ENCODE assay signal across 18 mouse cellular contexts in the genomic region with DNA sequence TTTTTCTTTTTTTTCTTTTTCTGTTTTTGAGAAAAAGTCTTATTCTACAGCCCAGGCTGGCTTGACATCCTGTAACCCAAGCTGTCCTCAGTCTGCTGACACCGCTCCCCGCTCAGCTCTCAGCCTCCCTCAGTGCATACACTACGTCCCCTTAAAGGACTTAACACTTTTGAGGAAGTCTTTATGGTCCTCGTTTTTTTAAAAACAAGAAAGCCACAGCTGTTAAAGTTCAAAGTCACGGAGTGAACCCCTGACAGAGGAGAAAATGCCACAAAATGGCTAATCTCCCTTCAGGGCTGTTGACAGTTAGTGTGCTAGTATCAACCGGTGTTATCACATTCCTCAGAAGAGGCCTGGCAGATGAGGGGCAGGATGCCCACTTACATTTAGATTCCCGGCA. TPM values are rescaled to one million over a fixed set of nuclear protein-coding genes. Genes with fewer than 3 reads are reported as not detected.
DNase-seq lines count a peak whose midpoint lies in the region; ATAC-seq and TF ChIP-seq lines count a peak whose summit lies in the region.
"Had no signal": no experiment of that assay in that cellular context is flagged by ENCODE, and none has a peak within 500 bp of the region (broad histone marks: within the 10 kb centered on the region; RNA-seq: fewer than 3 reads in every experiment).

No protein-coding gene starts in this region.

- H3K9me3 ChIP-seq in neural tube, embryonic 11.5 days (ENCODE audit: control insufficient read depth, low read length), result no peaks in the 10 kb centered on the region
- H3K9me3 ChIP-seq in neural tube, embryonic 15.5 days (replicated peaks), result no peaks in the 10 kb centered on the region
- no peaks in the 10 kb centered on the region for H3K9me3 ChIP-seq in liver, embryonic 14.5 days (ENCODE audit: control insufficient read depth, low read length)
- H3K9me3 ChIP-seq: limb, embryonic 12.5 days; neural tube, embryonic 13.5 days had no signal

- 73% methylated on average over 7 of the region's 7 CpGs for WGBS in kidney, adult 2 months
- 62% methylated on average over 7 of the region's 7 CpGs for WGBS in neural tube, embryonic 11.5 days
- 72% methylated on average over 7 of the region's 7 CpGs for WGBS in neural tube, embryonic 15.5 days
- 11% methylated on average over 7 of the region's 7 CpGs for WGBS in liver, embryonic 14.5 days (ENCODE audit: insufficient replicate concordance)

- no peak overlapping the region for H3K27ac ChIP-seq in kidney, adult 2 months (ENCODE audit: insufficient read depth, low read depth, low read length)
- 0 out of 2 replicates have a peak overlapping the region, but pooled peaks have one; percentile 8 for H3K27ac ChIP-seq in neural tube, embryonic 11.5 days (ENCODE audit: low read depth, low read length)
- H3K27ac ChIP-seq in neural tube, embryonic 15.5 days (replicated peaks), result no peak overlapping the region
- H3K27ac ChIP-seq in liver, embryonic 14.5 days, result no peak overlapping the region
- H3K27ac ChIP-seq: limb, embryonic 12.5 days; neural tube, embryonic 13.5 days had no signal

- H3K36me3 ChIP-seq in kidney, adult 2 months (ENCODE audit: control insufficient read depth, insufficient read depth, low read length), result no peaks in the 10 kb centered on the region
- no peaks in the 10 kb centered on the region for H3K36me3 ChIP-seq in neural tube, embryonic 11.5 days (ENCODE audit: control insufficient read depth, insufficient read depth, low read length)
- H3K36me3 ChIP-seq in neural tube, embryonic 15.5 days, result no peaks in the 10 kb centered on the region
- H3K36me3 ChIP-seq in liver, embryonic 14.5 days (replicated peaks; ENCODE audit: control insufficient read depth, insufficient read depth, low read depth), result no peaks in the 10 kb centered on the region
- H3K36me3 ChIP-seq: limb, embryonic 12.5 days; neural tube, embryonic 13.5 days had no signal

- no peak for TF ChIP-seq CTCF in kidney, adult 2 months (conservative IDR thresholded peaks at IDR 0.05; ENCODE audit: insufficient read depth, insufficient read length, low read depth, low read length)
- no peak for TF ChIP-seq CTCF in liver, embryonic 14.5 days (IDR thresholded peaks at IDR 0.05; ENCODE audit: low read depth)

- no peak overlapping the region for H3K9ac ChIP-seq in neural tube, embryonic 11.5 days (ENCODE audit: low read length)
- no peak overlapping the region for H3K9ac ChIP-seq in neural tube, embryonic 15.5 days (replicated peaks)
- no peak overlapping the region for H3K9ac ChIP-seq in liver, embryonic 14.5 days (replicated peaks)
- H3K9ac ChIP-seq: limb, embryonic 12.5 days; neural tube, embryonic 13.5 days had no signal

- peak; percentile 25; the same call in 1 of the 2 replicates for TF ChIP-seq EP300 in liver, embryonic 14.5 days (IDR thresholded peaks at IDR 0.05; ENCODE audit: low read depth)

- H3K4me2 ChIP-seq in neural tube, embryonic 11.5 days (ENCODE audit: low read depth), result no peak overlapping the region
- no peak overlapping the region for H3K4me2 ChIP-seq in neural tube, embryonic 15.5 days
- H3K4me2 ChIP-seq in liver, embryonic 14.5 days (ENCODE audit: low read depth), result no peak overlapping the region
- H3K4me2 ChIP-seq: limb, embryonic 12.5 days; neural tube, embryonic 13.5 days had no signal

- no peak for TF ChIP-seq POLR2A in kidney, adult 2 months (IDR thresholded peaks at IDR 0.05; ENCODE audit: low read depth, low read length)

- H3K4me3 ChIP-seq in kidney, adult 2 months (ENCODE audit: insufficient read depth, low read depth, low read length), result no peak overlapping the region
- H3K4me3 ChIP-seq in neural tube, embryonic 11.5 days (ENCODE audit: low read depth, low read length), result no peak overlapping the region
- H3K4me3 ChIP-seq in neural tube, embryonic 15.5 days (replicated peaks), result no peak overlapping the region
- H3K4me3 ChIP-seq in liver, embryonic 14.5 days (ENCODE audit: insufficient read depth in 1 of 2, low read depth in 2 of 2, low read length in 2 of 2), result no peak overlapping the region
- H3K4me3 ChIP-seq: limb, embryonic 12.5 days; neural tube, embryonic 13.5 days had no signal

- no peaks in the 10 kb centered on the region for H3K4me1 ChIP-seq in kidney, adult 2 months (ENCODE audit: control insufficient read depth, insufficient read depth, low read length)
- no peaks in the 10 kb centered on the region for H3K4me1 ChIP-seq in neural tube, embryonic 11.5 days (ENCODE audit: control insufficient read depth, insufficient read depth, low read length)
- H3K4me1 ChIP-seq in neural tube, embryonic 15.5 days, result no peaks in the 10 kb centered on the region
- peaks cover 0 to 15% of the 10 kb centered on the region in 2 experiments; a peak in 2 of 4 replicates for H3K4me1 ChIP-seq in liver, embryonic 14.5 days (replicated peaks; ENCODE audit: control insufficient read depth in 2 of 2, insufficient read depth in 2 of 2, low read length in 1 of 2)

- DNase-seq in kidney, postnatal 10 days, result peak; percentile 37
- DNase-seq in kidney, adult 2 months, result no peak
- DNase-seq in neural tube, embryonic 11.5 days (ENCODE audit: low spot score), result no peak
- no peak for DNase-seq in liver, embryonic 14.5 days (ENCODE audit: low read depth in 3 of 3, low spot score in 3 of 3)
- DNase-seq in adrenal gland, adult 18-20 months (ENCODE audit: low spot score in 2 of 2), result no peak
- DNase-seq in right cerebral cortex, postnatal 25 days, result no peak
- DNase-seq: adrenal gland, postnatal 14 days; gastrocnemius, postnatal 36 days; midbrain, embryonic 14.5 days; retina, postnatal 1 day; spleen, adult 18-20 months had no signal

- no peaks in the 10 kb centered on the region for H3K27me3 ChIP-seq in kidney, adult 2 months (replicated peaks; ENCODE audit: control insufficient read depth, insufficient read depth, low read length)
- H3K27me3 ChIP-seq in neural tube, embryonic 11.5 days (ENCODE audit: control insufficient read depth, insufficient read depth, low read length), result no peaks in the 10 kb centered on the region
- 0 out of 2 replicates have a peak, but pooled peaks cover 4% of the 10 kb centered on the region for H3K27me3 ChIP-seq in neural tube, embryonic 15.5 days (replicated peaks)
- peaks cover 3% of the 10 kb centered on the region for H3K27me3 ChIP-seq in liver, embryonic 14.5 days (ENCODE audit: control insufficient read depth, insufficient read depth, low read length)
- H3K27me3 ChIP-seq: limb, embryonic 12.5 days; neural tube, embryonic 13.5 days had no signal

- ATAC-seq in neural tube, embryonic 11.5 days (ENCODE audit: insufficient read depth, low FRiP score, low TSS enrichment), result no peak
- ATAC-seq in neural tube, embryonic 15.5 days (ENCODE audit: low FRiP score), result no peak
- ATAC-seq in liver, embryonic 14.5 days (ENCODE audit: insufficient read depth), result no peak
- peak; percentile 43 for ATAC-seq in megakaryocyte progenitor cell, adult 5-6 weeks (replicated peaks; ENCODE audit: poor library complexity)
- ATAC-seq: forebrain, embryonic 16.5 days had no signal

RNA-seq across cellular contexts. Expression of gene Dtnbp1, which starts 29.8 kb away (rescaled TPM):
- 142 and 149 TPM in 2 replicates for polyA plus RNA-seq in kidney, adult 2 months (2012; rRNA removed)
- polyA plus RNA-seq in neural tube, embryonic 11.5 days (2014; fragmentation: Nextera tagmentation; extraction: Ambion mirVana), result 78.5 and 78.6 TPM in 2 replicates
- 136 and 139 TPM in 2 replicates for polyA plus RNA-seq in neural tube, embryonic 15.5 days (2015; fragmentation: Nextera tagmentation; extraction: Ambion mirVana)
- polyA plus RNA-seq in liver, embryonic 14.5 days (2012; rRNA removed), result 16.8 and 18.9 TPM in 2 replicates
- polyA plus RNA-seq in liver, embryonic 14.5 days (2014; fragmentation: Nextera tagmentation; extraction: Ambion mirVana), result 25.0 and 27.6 TPM in 2 replicates
- total RNA-seq in megakaryocyte progenitor cell, adult 5-6 weeks (2015), result 89.4 and 94.5 TPM in 2 replicates
- 98.2 and 104 TPM in 2 replicates for total RNA-seq in megakaryocyte progenitor cell, adult 5-6 weeks (2017)
- 10 to 100 TPM; 52.0 to 98.8 TPM for total RNA-seq in adrenal gland, adult 18-20 months (2021)

RNA-seq across cellular contexts. Expression of gene Gm9817, which starts 46.7 kb away (rescaled TPM):
- polyA plus RNA-seq in kidney, adult 2 months (2012; rRNA removed), result 0.04 TPM in 1 of 2 replicates, not detected in the other
- polyA plus RNA-seq in neural tube, embryonic 11.5 days (2014; fragmentation: Nextera tagmentation; extraction: Ambion mirVana), result not detected in 2 replicates
- not detected in 2 replicates for polyA plus RNA-seq in neural tube, embryonic 15.5 days (2015; fragmentation: Nextera tagmentation; extraction: Ambion mirVana)
- not detected in 2 replicates for polyA plus RNA-seq in liver, embryonic 14.5 days (2012; rRNA removed)
- polyA plus RNA-seq in liver, embryonic 14.5 days (2014; fragmentation: Nextera tagmentation; extraction: Ambion mirVana), result not detected in 2 replicates
- total RNA-seq in megakaryocyte progenitor cell, adult 5-6 weeks (2015), result not detected in 2 replicates
- total RNA-seq in megakaryocyte progenitor cell, adult 5-6 weeks (2017), result not detected in 2 replicates
- total RNA-seq in adrenal gland, adult 18-20 months (2021), result under 1 TPM in 1 of 2 experiments, not detected in 1; 0.19 TPM
- total RNA-seq: adrenal gland, postnatal 14 days; layer of hippocampus, adult 8-10 months had no signal
- polyA plus RNA-seq: forebrain, embryonic 16.5 days; intestine, embryonic 14.5 days; limb, embryonic 12.5 days; midbrain, embryonic 14.5 days; neural tube, embryonic 13.5 days had no signal
